Mouse (Mus musculus): ENCODE measurements around the gene Gab3. TPM values are rescaled to one million over a fixed set of nuclear protein-coding genes. Genes with fewer than 3 reads are reported as not detected.

The Gab3 gene
- polyA plus RNA-seq, 1 experiment from 2014 or later: 8.1 TPM

GRCm38 (mm10) chrX:75096163-75096770, 11.0 kb upstream of the Gab3 start:
- H3K36me3 ChIP-seq (ENCODE audit: control insufficient read depth, insufficient read depth, low read length): peaks cover 3% of the 10 kb centered on the region; the same call in 1 of the 2 replicates
- H3K9me3 ChIP-seq (ENCODE audit: control insufficient read depth, low read length): no peaks in the 10 kb centered on the region
- H3K27me3 ChIP-seq (ENCODE audit: control insufficient read depth, insufficient read depth, low read depth, low read length): no peaks in the 10 kb centered on the region
- no peak; the same call in 1 of the 2 replicates for ATAC-seq (ENCODE audit: low read depth)
- 9% methylated on average over 23 of the region's 23 CpGs for WGBS
- no peaks in the 10 kb centered on the region for H3K4me1 ChIP-seq (replicated peaks; ENCODE audit: control insufficient read depth, insufficient read depth, low read length)
- peak overlapping the region; percentile 67 for H3K4me3 ChIP-seq (ENCODE audit: low read length)
- peak overlapping the region; percentile 75 for H3K9ac ChIP-seq (ENCODE audit: low read length)
- H3K27ac ChIP-seq (ENCODE audit: low read length): peak overlapping the region; percentile 81
- H3K4me2 ChIP-seq (ENCODE audit: low read depth, low read length): peak overlapping the region; percentile 48

- Histone ChIP-seq H3K27me3 (ENCODE audit: control insufficient read depth, insufficient read depth, low read depth, low read length) (no peaks in the 10 kb centered on the region), H3K27ac (ENCODE audit: low read length) (peak within 1 kb of the TSS; percentile 81), H3K4me1 (replicated peaks; ENCODE audit: control insufficient read depth, insufficient read depth, low read length) (no peaks in the 10 kb centered on the region), H3K4me2 (ENCODE audit: low read depth, low read length) (peak within 1 kb of the TSS; percentile 48), H3K4me3 (ENCODE audit: low read length) (peak within 1 kb of the TSS; percentile 67), H3K9me3 (ENCODE audit: control insufficient read depth, low read length) (no peaks in the 10 kb centered on the region), H3K36me3 (ENCODE audit: control insufficient read depth, insufficient read depth, low read length) (no peaks in the 10 kb centered on the region), H3K9ac (ENCODE audit: low read length) (peak within 1 kb of the TSS; percentile 75)
- ATAC-seq (ENCODE audit: low read depth): peak; percentile 99
- 18% methylated on average over 29 of the region's 29 CpGs for WGBS
Measured at GRCm38 (mm10) chrX:75095369-75096162, 10.3 kb upstream of the Gab3 start, which contains the start of gene Dkc1. Gene Dkc1 (plus strand): TSS chrX:75095854.

GRCm38 (mm10) chrX:75085654-75086053, 396 bp upstream of the Gab3 start:
- no peaks in the 10 kb centered on the region for H3K4me1 ChIP-seq (replicated peaks; ENCODE audit: control insufficient read depth, insufficient read depth, low read length)
- no peak overlapping the region for H3K4me3 ChIP-seq (ENCODE audit: low read length)
- no peaks in the 10 kb centered on the region for H3K9me3 ChIP-seq (ENCODE audit: control insufficient read depth, low read length)
- H3K4me2 ChIP-seq (ENCODE audit: low read depth, low read length): no peak overlapping the region
- H3K27me3 ChIP-seq (ENCODE audit: control insufficient read depth, insufficient read depth, low read depth, low read length): no peaks in the 10 kb centered on the region
- H3K9ac ChIP-seq (ENCODE audit: low read length): no peak overlapping the region
- no peaks in the 10 kb centered on the region for H3K36me3 ChIP-seq (ENCODE audit: control insufficient read depth, insufficient read depth, low read length)
- H3K27ac ChIP-seq (ENCODE audit: low read length): no peak overlapping the region
- ATAC-seq (ENCODE audit: low read depth): no peak
- 16% methylated on average over 1 of the region's 1 CpGs for WGBS

GRCm38 (mm10) chrX:75083982-75084773, 1.1 kb downstream of the Gab3 start:
- Histone ChIP-seq H3K4me3 (ENCODE audit: low read length) (peak overlapping the region; percentile 62), H3K9me3 (ENCODE audit: control insufficient read depth, low read length) (no peaks in the 10 kb centered on the region), H3K9ac (ENCODE audit: low read length) (peak overlapping the region; percentile 67), H3K27me3 (ENCODE audit: control insufficient read depth, insufficient read depth, low read depth, low read length) (no peaks in the 10 kb centered on the region), H3K27ac (ENCODE audit: low read length) (peak overlapping the region; percentile 51), H3K4me2 (ENCODE audit: low read depth, low read length) (peak overlapping the region; percentile 53), H3K36me3 (ENCODE audit: control insufficient read depth, insufficient read depth, low read length) (no peaks in the 10 kb centered on the region), H3K4me1 (replicated peaks; ENCODE audit: control insufficient read depth, insufficient read depth, low read length) (no peaks in the 10 kb centered on the region)
- peak; percentile 82 for ATAC-seq (ENCODE audit: low read depth)
- WGBS: 16% methylated on average over 26 of the region's 26 CpGs

GRCm38 (mm10) chrX:75082351-75082750, 2.9 kb downstream of the Gab3 start:
- H3K4me1 ChIP-seq (replicated peaks; ENCODE audit: control insufficient read depth, insufficient read depth, low read length): no peaks in the 10 kb centered on the region
- no peak overlapping the region for H3K9ac ChIP-seq (ENCODE audit: low read length)
- WGBS: 60% methylated on average over 2 of the region's 2 CpGs
- H3K36me3 ChIP-seq (ENCODE audit: control insufficient read depth, insufficient read depth, low read length): no peaks in the 10 kb centered on the region
- no peaks in the 10 kb centered on the region for H3K9me3 ChIP-seq (ENCODE audit: control insufficient read depth, low read length)
- no peak overlapping the region for H3K4me2 ChIP-seq (ENCODE audit: low read depth, low read length)
- ATAC-seq (ENCODE audit: low read depth): no peak
- no peaks in the 10 kb centered on the region for H3K27me3 ChIP-seq (ENCODE audit: control insufficient read depth, insufficient read depth, low read depth, low read length)
- H3K27ac ChIP-seq (ENCODE audit: low read length): no peak overlapping the region
- H3K4me3 ChIP-seq (ENCODE audit: low read length): no peak overlapping the region

- H3K4me3 ChIP-seq (ENCODE audit: low read length): no peak overlapping the region
- ATAC-seq (ENCODE audit: low read depth): peak; percentile 66; the same call in 1 of the 2 replicates
- no peak overlapping the region for H3K27ac ChIP-seq (ENCODE audit: low read length)
- H3K4me2 ChIP-seq (ENCODE audit: low read depth, low read length): no peak overlapping the region
- H3K27me3 ChIP-seq (ENCODE audit: control insufficient read depth, insufficient read depth, low read depth, low read length): no peaks in the 10 kb centered on the region
- H3K9me3 ChIP-seq (ENCODE audit: control insufficient read depth, low read length): no peaks in the 10 kb centered on the region
- H3K9ac ChIP-seq (ENCODE audit: low read length): no peak overlapping the region
- 64% methylated on average over 2 of the region's 2 CpGs for WGBS
- H3K36me3 ChIP-seq (ENCODE audit: control insufficient read depth, insufficient read depth, low read length): no peaks in the 10 kb centered on the region
- H3K4me1 ChIP-seq (replicated peaks; ENCODE audit: control insufficient read depth, insufficient read depth, low read length): no peaks in the 10 kb centered on the region
Measured at GRCm38 (mm10) chrX:75056120-75056775, 29.0 kb downstream of the Gab3 start.

- H3K27ac ChIP-seq (ENCODE audit: low read length): peak overlapping the region; percentile 73
Measured at GRCm38 (mm10) chrX:75046921-75047635, 38.2 kb downstream of the Gab3 start.

GRCm38 (mm10) chrX:75045931-75046330, 39.3 kb downstream of the Gab3 start:
- Histone ChIP-seq H3K4me3 (ENCODE audit: low read length) (no peak overlapping the region), H3K27ac (ENCODE audit: low read length) (no peak overlapping the region), H3K36me3 (ENCODE audit: control insufficient read depth, insufficient read depth, low read length) (no peaks in the 10 kb centered on the region), H3K4me1 (replicated peaks; ENCODE audit: control insufficient read depth, insufficient read depth, low read length) (no peaks in the 10 kb centered on the region), H3K9ac (ENCODE audit: low read length) (no peak overlapping the region), H3K9me3 (ENCODE audit: control insufficient read depth, low read length) (no peaks in the 10 kb centered on the region), H3K4me2 (ENCODE audit: low read depth, low read length) (no peak overlapping the region), H3K27me3 (ENCODE audit: control insufficient read depth, insufficient read depth, low read depth, low read length) (no peaks in the 10 kb centered on the region)
- WGBS: 54% methylated on average over 1 of the region's 1 CpGs
- ATAC-seq (ENCODE audit: low read depth): no peak

More at GRCm38 (mm10) chrX:75046921-75047635, 38.2 kb downstream of the Gab3 start:
- WGBS: 30% methylated on average over 3 of the region's 3 CpGs
- peak overlapping the region; percentile 6; the same call in 1 of the 2 replicates for H3K4me3 ChIP-seq (ENCODE audit: low read length)
- H3K9ac ChIP-seq (ENCODE audit: low read length): no peak overlapping the region
- ATAC-seq (ENCODE audit: low read depth): peak; percentile 67
- H3K4me1 ChIP-seq (replicated peaks; ENCODE audit: control insufficient read depth, insufficient read depth, low read length): no peaks in the 10 kb centered on the region
- H3K4me2 ChIP-seq (ENCODE audit: low read depth, low read length): peak overlapping the region; percentile 18
- H3K36me3 ChIP-seq (ENCODE audit: control insufficient read depth, insufficient read depth, low read length): no peaks in the 10 kb centered on the region
- no peaks in the 10 kb centered on the region for H3K27me3 ChIP-seq (ENCODE audit: control insufficient read depth, insufficient read depth, low read depth, low read length)
- H3K9me3 ChIP-seq (ENCODE audit: control insufficient read depth, low read length): no peaks in the 10 kb centered on the region

All from lung, embryonic 16.5 days (tissue).